In the genomic region with DNA sequence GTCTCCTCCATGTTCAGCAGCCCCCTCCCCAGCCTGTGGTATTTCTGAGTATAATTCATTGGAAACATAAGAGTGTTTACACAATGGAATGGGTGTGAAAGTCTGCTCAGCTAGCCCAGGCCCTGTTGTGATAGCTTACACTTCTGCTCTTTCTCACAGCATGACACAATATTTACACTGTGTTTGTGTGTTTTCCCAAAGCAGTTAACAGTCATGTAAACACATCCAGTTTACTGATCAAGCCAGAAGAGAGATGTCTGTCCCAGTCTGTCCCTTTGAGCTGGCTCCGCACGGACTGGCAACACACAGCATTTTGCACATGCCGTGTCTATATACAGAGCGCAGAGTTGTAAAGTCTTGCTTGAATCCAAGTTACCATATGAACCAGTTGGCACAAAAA, we compare ENCODE assay signal across 15 mouse cellular contexts. TPM values are rescaled to one million over a fixed set of nuclear protein-coding genes. Genes with fewer than 3 reads are reported as not detected.
DNase-seq lines count a peak whose midpoint lies in the region; ATAC-seq and TF ChIP-seq lines count a peak whose summit lies in the region.
"Had no signal": no experiment of that assay in that cellular context is flagged by ENCODE, and none has a peak within 500 bp of the region (broad histone marks: within the 10 kb centered on the region; RNA-seq: fewer than 3 reads in every experiment).

No protein-coding gene starts in this region.

- peaks cover 5% of the 10 kb centered on the region; the same call in 1 of the 2 replicates for H3K4me1 ChIP-seq in hindbrain, embryonic 16.5 days (ENCODE audit: control insufficient read depth, insufficient read depth, low read depth, low read length)
- no peaks in the 10 kb centered on the region for H3K4me1 ChIP-seq in hindbrain, embryonic 12.5 days
- H3K4me1 ChIP-seq in midbrain, embryonic 15.5 days, result no peaks in the 10 kb centered on the region
- H3K4me1 ChIP-seq in midbrain, embryonic 13.5 days (replicated peaks), result no peaks in the 10 kb centered on the region
- 0 out of 2 replicates have a peak, but pooled peaks cover 10% of the 10 kb centered on the region for H3K4me1 ChIP-seq in intestine, embryonic 16.5 days (ENCODE audit: control insufficient read depth, insufficient read depth, low read length)
- peaks cover 8% of the 10 kb centered on the region; the same call in 1 of the 2 replicates for H3K4me1 ChIP-seq in liver, postnatal 0 days (ENCODE audit: insufficient read depth)

- H3K36me3 ChIP-seq in hindbrain, embryonic 16.5 days (ENCODE audit: control insufficient read depth, insufficient read depth, low read length), result no peaks in the 10 kb centered on the region
- no peaks in the 10 kb centered on the region for H3K36me3 ChIP-seq in hindbrain, embryonic 12.5 days
- no peaks in the 10 kb centered on the region for H3K36me3 ChIP-seq in midbrain, embryonic 15.5 days (replicated peaks)
- no peaks in the 10 kb centered on the region for H3K36me3 ChIP-seq in midbrain, embryonic 13.5 days
- no peaks in the 10 kb centered on the region for H3K36me3 ChIP-seq in intestine, embryonic 16.5 days (ENCODE audit: control insufficient read depth, insufficient read depth, low read length)
- no peaks in the 10 kb centered on the region for H3K36me3 ChIP-seq in liver, postnatal 0 days (replicated peaks; ENCODE audit: insufficient read depth, low read length)

- no peak overlapping the region for H3K9ac ChIP-seq in hindbrain, embryonic 16.5 days (ENCODE audit: low read depth, low read length)
- no peak overlapping the region for H3K9ac ChIP-seq in hindbrain, embryonic 12.5 days
- no peak overlapping the region for H3K9ac ChIP-seq in midbrain, embryonic 15.5 days
- H3K9ac ChIP-seq in midbrain, embryonic 13.5 days (replicated peaks), result no peak overlapping the region
- H3K9ac ChIP-seq in intestine, embryonic 16.5 days (ENCODE audit: low read depth, low read length), result no peak overlapping the region
- H3K9ac ChIP-seq in liver, postnatal 0 days (replicated peaks), result no peak overlapping the region

- no peak for TF ChIP-seq CTCF in liver, postnatal 0 days (IDR thresholded peaks at IDR 0.05; ENCODE audit: low read depth)

- no peak for DNase-seq in liver, postnatal 0 days
- DNase-seq in ovary, postnatal 10 days (ENCODE audit: low spot score), result no peak
- DNase-seq: adrenal gland, postnatal 25 days; cerebellum, adult 18-20 months; heart, postnatal 36 days; kidney, postnatal 10 days; thymus, adult 2 months had no signal

- no peak overlapping the region for H3K4me3 ChIP-seq in hindbrain, embryonic 16.5 days (ENCODE audit: low read length)
- H3K4me3 ChIP-seq in hindbrain, embryonic 12.5 days, result no peak overlapping the region
- H3K4me3 ChIP-seq in midbrain, embryonic 15.5 days, result no peak overlapping the region
- no peak overlapping the region for H3K4me3 ChIP-seq in midbrain, embryonic 13.5 days (replicated peaks)
- H3K4me3 ChIP-seq in intestine, embryonic 16.5 days (ENCODE audit: low read length), result no peak overlapping the region
- H3K4me3 ChIP-seq in liver, postnatal 0 days (ENCODE audit: low read depth, low read length), result no peak overlapping the region
- H3K4me3 ChIP-seq: myocyte had no signal

- 0 out of 2 replicates have a peak, but pooled peaks have one; percentile 30 for TF ChIP-seq EP300 in liver, postnatal 0 days (IDR thresholded peaks at IDR 0.05; ENCODE audit: low read depth)

- H3K9me3 ChIP-seq in hindbrain, embryonic 16.5 days (ENCODE audit: control insufficient read depth, low read length), result no peaks in the 10 kb centered on the region
- H3K9me3 ChIP-seq in hindbrain, embryonic 12.5 days (replicated peaks), result no peaks in the 10 kb centered on the region
- H3K9me3 ChIP-seq in midbrain, embryonic 15.5 days, result no peaks in the 10 kb centered on the region
- H3K9me3 ChIP-seq in midbrain, embryonic 13.5 days, result no peaks in the 10 kb centered on the region
- no peaks in the 10 kb centered on the region; the same call in 1 of the 2 replicates for H3K9me3 ChIP-seq in intestine, embryonic 16.5 days (ENCODE audit: control insufficient read depth, low read length)
- H3K9me3 ChIP-seq in liver, postnatal 0 days (ENCODE audit: low read length), result no peaks in the 10 kb centered on the region

- H3K27me3 ChIP-seq in hindbrain, embryonic 16.5 days (replicated peaks; ENCODE audit: control insufficient read depth, insufficient read depth, low read length), result no peaks in the 10 kb centered on the region
- H3K27me3 ChIP-seq in hindbrain, embryonic 12.5 days, result no peaks in the 10 kb centered on the region
- H3K27me3 ChIP-seq in midbrain, embryonic 15.5 days (replicated peaks), result no peaks in the 10 kb centered on the region
- no peaks in the 10 kb centered on the region for H3K27me3 ChIP-seq in midbrain, embryonic 13.5 days
- H3K27me3 ChIP-seq in intestine, embryonic 16.5 days (replicated peaks; ENCODE audit: control insufficient read depth, insufficient read depth, low read length), result no peaks in the 10 kb centered on the region
- no peaks in the 10 kb centered on the region for H3K27me3 ChIP-seq in liver, postnatal 0 days (ENCODE audit: insufficient read depth, low read length)
- H3K27me3 ChIP-seq: CH12.LX had no signal

- 82% methylated on average over 4 of the region's 4 CpGs for WGBS in hindbrain, embryonic 16.5 days
- 84% methylated on average over 4 of the region's 4 CpGs for WGBS in hindbrain, embryonic 12.5 days
- whole genome bisulfite sequencing in midbrain, embryonic 15.5 days, result 78% methylated on average over 4 of the region's 4 CpGs
- WGBS in midbrain, embryonic 13.5 days, result 91% methylated on average over 4 of the region's 4 CpGs
- WGBS in intestine, embryonic 16.5 days, result 46% methylated on average over 4 of the region's 4 CpGs
- WGBS in liver, postnatal 0 days (ENCODE audit: insufficient replicate concordance), result 64% methylated on average over 4 of the region's 4 CpGs

- ATAC-seq in hindbrain, embryonic 16.5 days, result peak; percentile 39; the same call in 1 of the 2 replicates
- ATAC-seq in hindbrain, embryonic 12.5 days (ENCODE audit: low FRiP score), result no peak
- peak; percentile 34; the same call in 1 of the 2 replicates for ATAC-seq in midbrain, embryonic 15.5 days (replicated peaks)
- no peak for ATAC-seq in midbrain, embryonic 13.5 days
- ATAC-seq in intestine, embryonic 16.5 days, result peak; percentile 32; the same call in 1 of the 2 replicates
- ATAC-seq in liver, postnatal 0 days, result peak; percentile 80

- no peak overlapping the region for H3K4me2 ChIP-seq in hindbrain, embryonic 16.5 days (ENCODE audit: low read length)
- H3K4me2 ChIP-seq in hindbrain, embryonic 12.5 days (replicated peaks), result no peak overlapping the region
- no peak overlapping the region for H3K4me2 ChIP-seq in midbrain, embryonic 15.5 days
- H3K4me2 ChIP-seq in midbrain, embryonic 13.5 days (replicated peaks), result no peak overlapping the region
- H3K4me2 ChIP-seq in intestine, embryonic 16.5 days (ENCODE audit: low read depth, low read length), result no peak overlapping the region
- H3K4me2 ChIP-seq in liver, postnatal 0 days (ENCODE audit: low read depth, low read length), result no peak overlapping the region

- H3K27ac ChIP-seq in hindbrain, embryonic 16.5 days (ENCODE audit: low read depth, low read length), result no peak overlapping the region
- no peak overlapping the region for H3K27ac ChIP-seq in hindbrain, embryonic 12.5 days
- H3K27ac ChIP-seq in midbrain, embryonic 15.5 days, result no peak overlapping the region
- H3K27ac ChIP-seq in midbrain, embryonic 13.5 days, result no peak overlapping the region
- H3K27ac ChIP-seq in intestine, embryonic 16.5 days (ENCODE audit: low read length), result no peak overlapping the region
- peak overlapping the region; percentile 74 for H3K27ac ChIP-seq in liver, postnatal 0 days (ENCODE audit: low read depth)
- H3K27ac ChIP-seq: macrophage had no signal

RNA-seq across cellular contexts. Expression of a gene that starts 32.2 kb away (rescaled TPM):
- 119 and 132 TPM in 2 replicates for polyA plus RNA-seq in hindbrain, embryonic 16.5 days (2015; fragmentation: Nextera tagmentation; extraction: Ambion mirVana)
- 46.8 and 53.8 TPM in 2 replicates for polyA plus RNA-seq in hindbrain, embryonic 12.5 days (2016; fragmentation: Nextera tagmentation; extraction: Ambion mirVana)
- 135 and 137 TPM in 2 replicates for polyA plus RNA-seq in midbrain, embryonic 15.5 days (2015; fragmentation: Nextera tagmentation; extraction: Ambion mirVana)
- 61.3 and 69.2 TPM in 2 replicates for polyA plus RNA-seq in midbrain, embryonic 13.5 days (2015; fragmentation: Nextera tagmentation; extraction: Ambion mirVana)
- polyA plus RNA-seq in intestine, embryonic 16.5 days (2015; fragmentation: Nextera tagmentation; extraction: Ambion mirVana), result 40.5 and 44.5 TPM in 2 replicates
- polyA plus RNA-seq in liver, postnatal 0 days (2015; fragmentation: Nextera tagmentation; extraction: Ambion mirVana), result 45.1 and 60.8 TPM in 2 replicates

Comparison
In these comparisons a context has a peak if more than half of its experiments do, and no peak if none do; other contexts are left out.
1. ATAC-seq: peak in hindbrain, embryonic 16.5 days (single experiment), midbrain, embryonic 15.5 days (single experiment), intestine, embryonic 16.5 days (single experiment) and liver, postnatal 0 days (single experiment); none in hindbrain, embryonic 12.5 days (single experiment) and midbrain, embryonic 13.5 days (single experiment).